Comparison of ENCODE assay signal across 25 mouse cellular contexts in genomic region chr4:153459934-153460333, GRCm38 (mm10). TPM values are rescaled to one million over a fixed set of nuclear protein-coding genes. Genes with fewer than 3 reads are reported as not detected.
A peak's percentile ranks its signal among the peaks of the same experiment; 100 is the strongest.
DNase-seq lines count a peak whose midpoint lies in the region; ATAC-seq and TF ChIP-seq lines count a peak whose summit lies in the region.
"Had no signal": no experiment of that assay in that cellular context is flagged by ENCODE, and none has a peak within 500 bp of the region (broad histone marks: within the 10 kb centered on the region; RNA-seq: fewer than 3 reads in every experiment).

No protein-coding gene starts in this region.

- no peak overlapping the region for H3K4me2 ChIP-seq in liver, embryonic 11.5 days
- H3K4me2 ChIP-seq: embryonic facial prominence, embryonic 12.5 days; forebrain, embryonic 12.5 days; heart, embryonic 15.5 days; hindbrain, embryonic 13.5 days; limb, embryonic 13.5 days; lung, embryonic 15.5 days; midbrain, embryonic 11.5 days; neural tube, embryonic 15.5 days had no signal

- no peaks in the 10 kb centered on the region for H3K36me3 ChIP-seq in E14TG2a.4 (ENCODE audit: insufficient read depth, low read length)
- H3K36me3 ChIP-seq in liver, embryonic 11.5 days (ENCODE audit: control insufficient read depth, insufficient read depth, low read length) = no peaks in the 10 kb centered on the region
- H3K36me3 ChIP-seq: embryonic facial prominence, embryonic 12.5 days; forebrain, embryonic 12.5 days; heart, embryonic 15.5 days; hindbrain, embryonic 13.5 days; limb, embryonic 13.5 days; lung, embryonic 15.5 days; neural tube, embryonic 15.5 days had no signal

- TF ChIP-seq POLR2A in lung, adult 2 months (IDR thresholded peaks at IDR 0.05; ENCODE audit: borderline replicate concordance, extremely low read depth, low read depth, low read length) = no peak

- H3K9me3 ChIP-seq in E14TG2a.4 (ENCODE audit: low read length) = no peaks in the 10 kb centered on the region
- no peaks in the 10 kb centered on the region for H3K9me3 ChIP-seq in liver, embryonic 11.5 days (ENCODE audit: control insufficient read depth, low read length)
- H3K9me3 ChIP-seq: embryonic facial prominence, embryonic 12.5 days; forebrain, embryonic 12.5 days; heart, embryonic 15.5 days; hindbrain, embryonic 13.5 days; limb, embryonic 13.5 days; lung, embryonic 15.5 days; neural tube, embryonic 15.5 days had no signal

- DNase-seq in layer of hippocampus, adult 18-20 months (ENCODE audit: low spot score in 2 of 2) = peak; percentile 48 to 72
- no peak for DNase-seq in layer of hippocampus, postnatal 14 days (ENCODE audit: low spot score in 2 of 2)
- peak; percentile 67 to 81 for DNase-seq in left cerebral cortex, adult 18-20 months (ENCODE audit: low spot score in 2 of 2)
- peak; percentile 69 to 79 for DNase-seq in right cerebral cortex, adult 2 months (ENCODE audit: low spot score in 2 of 2)
- DNase-seq in liver, embryonic 11.5 days (ENCODE audit: low spot score) = no peak
- no peak for DNase-seq in liver
- no peak for DNase-seq in lung, adult 2 months
- DNase-seq: cerebellum, adult 11-12 months; gastrocnemius, postnatal 36 days; heart, postnatal 36 days; kidney, adult 18-20 months; kidney, postnatal 4 days had no signal

- no peak for TF ChIP-seq CTCF in E14TG2a.4 (conservative IDR thresholded peaks at IDR 0.05; ENCODE audit: low read length)
- no peak for TF ChIP-seq CTCF in lung, adult 2 months (IDR thresholded peaks at IDR 0.05; ENCODE audit: insufficient read depth, low read length)

- H3K27me3 ChIP-seq in E14TG2a.4 (ENCODE audit: insufficient read depth, low read length) = peaks cover 37% of the 10 kb centered on the region
- H3K27me3 ChIP-seq in liver, embryonic 11.5 days (replicated peaks; ENCODE audit: control insufficient read depth, insufficient read depth, low read length) = no peaks in the 10 kb centered on the region
- H3K27me3 ChIP-seq: embryonic facial prominence, embryonic 12.5 days; forebrain, embryonic 12.5 days; hindbrain, embryonic 13.5 days; limb, embryonic 13.5 days; lung, embryonic 15.5 days; neural tube, embryonic 15.5 days had no signal

- no peak overlapping the region for H3K9ac ChIP-seq in liver, embryonic 11.5 days (ENCODE audit: low read depth, low read length)
- H3K9ac ChIP-seq: embryonic facial prominence, embryonic 12.5 days; forebrain, embryonic 12.5 days; heart, embryonic 15.5 days; hindbrain, embryonic 13.5 days; limb, embryonic 13.5 days; liver, embryonic 14.5 days; lung, embryonic 15.5 days; neural tube, embryonic 15.5 days had no signal

- H3K4me3 ChIP-seq in E14TG2a.4 (replicated peaks; ENCODE audit: low read length) = 0 out of 2 replicates have a peak overlapping the region, but pooled peaks have one; percentile 23
- H3K4me3 ChIP-seq in liver, embryonic 11.5 days (ENCODE audit: low read depth, low read length) = no peak overlapping the region
- H3K4me3 ChIP-seq in lung, adult 2 months (replicated peaks; ENCODE audit: extremely low read depth, low read depth, low read length) = no peak overlapping the region
- H3K4me3 ChIP-seq: embryonic facial prominence, embryonic 12.5 days; forebrain, embryonic 12.5 days; heart, embryonic 15.5 days; hindbrain, embryonic 13.5 days; limb, embryonic 13.5 days; lung, embryonic 15.5 days; neural tube, embryonic 15.5 days had no signal

- no peak for ATAC-seq in liver, embryonic 11.5 days (replicated peaks; ENCODE audit: low FRiP score)
- ATAC-seq: CD4-positive, CD25-positive, alpha-beta regulatory T cell, adult 4 months had no signal

- WGBS in liver, embryonic 11.5 days = 76% methylated on average over 15 of the region's 15 CpGs
- WGBS in lung, adult 2 months = 78% methylated on average over 15 of the region's 15 CpGs

- H3K27ac ChIP-seq in liver, embryonic 11.5 days (ENCODE audit: low read depth, low read length) = no peak overlapping the region
- H3K27ac ChIP-seq: embryonic facial prominence, embryonic 12.5 days; forebrain, embryonic 12.5 days; heart, embryonic 15.5 days; hindbrain, embryonic 13.5 days; limb, embryonic 13.5 days; liver, embryonic 14.5 days; lung, embryonic 15.5 days; macrophage; neural tube, embryonic 15.5 days; stomach, postnatal 0 days had no signal

- H3K4me1 ChIP-seq in E14TG2a.4 (replicated peaks; ENCODE audit: low read depth, low read length) = peaks cover 4% of the 10 kb centered on the region; the same call in 1 of the 2 replicates
- no peaks in the 10 kb centered on the region for H3K4me1 ChIP-seq in liver, embryonic 11.5 days (replicated peaks; ENCODE audit: control insufficient read depth, insufficient read depth, low read length)
- H3K4me1 ChIP-seq in lung, adult 2 months (ENCODE audit: control insufficient read depth, insufficient read depth, low read length) = no peaks in the 10 kb centered on the region
- H3K4me1 ChIP-seq: embryonic facial prominence, embryonic 12.5 days; heart, embryonic 15.5 days; limb, embryonic 13.5 days; lung, embryonic 15.5 days had no signal

RNA-seq across cellular contexts. Expression of gene Ajap1, which starts 22.7 kb away (rescaled TPM):
- total RNA-seq in layer of hippocampus, adult 18-20 months (2021) = 10 to 100 TPM; 50.4 to 50.9 TPM
- 10 to 100 TPM; 34.3 to 35.5 TPM for total RNA-seq in layer of hippocampus, postnatal 14 days (2021)
- 10 to 100 TPM; 57.4 to 58.1 TPM for total RNA-seq in left cerebral cortex, adult 18-20 months (2021)
- 0.21 and 0.58 TPM in 2 replicates for polyA plus RNA-seq in liver, embryonic 11.5 days (2014; fragmentation: Nextera tagmentation; extraction: Ambion mirVana)
- 0.34 and 0.57 TPM in 2 replicates for polyA plus RNA-seq in lung, adult 2 months (2012; rRNA removed)
- polyA plus RNA-seq: CD4-positive, CD25-positive, alpha-beta regulatory T cell, adult 4 months; macrophage had no signal

Comparison
In these comparisons a context has a peak if more than half of its experiments do, and no peak if none do; other contexts are left out.
1. DNase-seq: peak in layer of hippocampus, adult 18-20 months (2 of 2), left cerebral cortex, adult 18-20 months (2 of 2) and right cerebral cortex, adult 2 months (2 of 2); none in layer of hippocampus, postnatal 14 days (0 of 2), liver, embryonic 11.5 days (single experiment), liver (single experiment) and lung, adult 2 months (single experiment).